Mouse (Mus musculus): ENCODE results near the gene Cdc42bpb. TPM values are rescaled to one million over a fixed set of nuclear protein-coding genes. Genes with fewer than 3 reads are reported as not detected.

Cdc42bpb gene
- polyA plus RNA-seq, 1 experiment from 2014 or later = 47.5 TPM

GRCm38 (mm10) chr12:111374727-111375126 is 2.8 kb downstream of the Cdc42bpb start:
- TF ChIP-seq CTCF (IDR thresholded peaks at IDR 0.05; ENCODE audit: low read depth) = no peak
- ATAC-seq (ENCODE audit: insufficient read depth) (no peak), DNase-seq (no peak)
- peak overlapping the region; percentile 94 for H3K4me2 ChIP-seq
- peak overlapping the region; percentile 98; the same call in 1 of the 2 replicates for H3K4me3 ChIP-seq (ENCODE audit: low read depth, low read length)
- peaks cover 10% of the 10 kb centered on the region; the same call in 1 of the 2 replicates for H3K4me1 ChIP-seq (ENCODE audit: insufficient read depth)
- no peaks in the 10 kb centered on the region for H3K36me3 ChIP-seq (ENCODE audit: insufficient read depth)
- H3K27me3 ChIP-seq (ENCODE audit: insufficient read depth, low read length) = no peaks in the 10 kb centered on the region
- H3K9me3 ChIP-seq (ENCODE audit: low read depth, low read length) = no peaks in the 10 kb centered on the region
- no peak overlapping the region for H3K9ac ChIP-seq
- no peak overlapping the region for H3K27ac ChIP-seq (ENCODE audit: low read depth)
- WGBS = 50% methylated on average over 10 of the region's 10 CpGs

GRCm38 (mm10) chr12:111373411-111373810 is 4.1 kb downstream of the Cdc42bpb start:
- ATAC-seq (ENCODE audit: insufficient read depth) = no peak
- peaks cover 14% of the 10 kb centered on the region; the same call in 1 of the 2 replicates for H3K4me1 ChIP-seq (ENCODE audit: insufficient read depth)
- WGBS = 53% methylated on average over 6 of the region's 6 CpGs
- H3K4me3 ChIP-seq (ENCODE audit: low read depth, low read length) = no peak overlapping the region
- no peak overlapping the region for H3K4me2 ChIP-seq
- no peak overlapping the region for H3K9ac ChIP-seq
- H3K27ac ChIP-seq (ENCODE audit: low read depth) = no peak overlapping the region
- TF ChIP-seq CTCF (IDR thresholded peaks at IDR 0.05; ENCODE audit: low read depth) = no peak
- no peaks in the 10 kb centered on the region for H3K27me3 ChIP-seq (ENCODE audit: insufficient read depth, low read length)
- no peak for DNase-seq
- H3K9me3 ChIP-seq (ENCODE audit: low read depth, low read length) = no peaks in the 10 kb centered on the region
- H3K36me3 ChIP-seq (ENCODE audit: insufficient read depth) = no peaks in the 10 kb centered on the region

- Histone ChIP-seq H3K4me2 (no peak overlapping the region), H3K36me3 (ENCODE audit: insufficient read depth) (no peaks in the 10 kb centered on the region), H3K9me3 (ENCODE audit: low read depth, low read length) (no peaks in the 10 kb centered on the region), H3K27me3 (ENCODE audit: insufficient read depth, low read length) (no peaks in the 10 kb centered on the region), H3K4me1 (ENCODE audit: insufficient read depth) (peaks cover 18% of the 10 kb centered on the region; the same call in 1 of the 2 replicates), H3K4me3 (ENCODE audit: low read depth, low read length) (no peak overlapping the region), H3K27ac (ENCODE audit: low read depth) (no peak overlapping the region), H3K9ac (no peak overlapping the region)
- no peak for TF ChIP-seq CTCF (IDR thresholded peaks at IDR 0.05; ENCODE audit: low read depth)
- ATAC-seq (ENCODE audit: insufficient read depth) (no peak), DNase-seq (no peak)
- 71% methylated on average over 7 of the region's 7 CpGs for WGBS
Observed at GRCm38 (mm10) chr12:111371905-111372304, 5.6 kb downstream of the Cdc42bpb start.

GRCm38 (mm10) chr12:111370249-111370648 is 7.3 kb downstream of the Cdc42bpb start:
- Histone ChIP-seq H3K9ac (no peak overlapping the region), H3K4me1 (ENCODE audit: insufficient read depth) (peaks cover 14% of the 10 kb centered on the region; the same call in 1 of the 2 replicates), H3K27me3 (ENCODE audit: insufficient read depth, low read length) (no peaks in the 10 kb centered on the region), H3K4me2 (no peak overlapping the region), H3K4me3 (ENCODE audit: low read depth, low read length) (no peak overlapping the region), H3K36me3 (ENCODE audit: insufficient read depth) (no peaks in the 10 kb centered on the region), H3K9me3 (ENCODE audit: low read depth, low read length) (no peaks in the 10 kb centered on the region), H3K27ac (ENCODE audit: low read depth) (no peak overlapping the region)
- 55% methylated on average over 4 of the region's 4 CpGs for WGBS
- ATAC-seq (ENCODE audit: insufficient read depth) (no peak), DNase-seq (no peak)
- peak; percentile 23; the same call in 1 of the 2 replicates for TF ChIP-seq CTCF (IDR thresholded peaks at IDR 0.05; ENCODE audit: low read depth)

- Histone ChIP-seq H3K4me1 (ENCODE audit: insufficient read depth) (peaks cover 14% of the 10 kb centered on the region; the same call in 1 of the 2 replicates), H3K4me3 (ENCODE audit: low read depth, low read length) (no peak overlapping the region), H3K9ac (no peak overlapping the region), H3K4me2 (no peak overlapping the region), H3K9me3 (ENCODE audit: low read depth, low read length) (no peaks in the 10 kb centered on the region), H3K27me3 (ENCODE audit: insufficient read depth, low read length) (no peaks in the 10 kb centered on the region), H3K27ac (ENCODE audit: low read depth) (no peak overlapping the region), H3K36me3 (ENCODE audit: insufficient read depth) (no peaks in the 10 kb centered on the region)
- no peak for TF ChIP-seq CTCF (IDR thresholded peaks at IDR 0.05; ENCODE audit: low read depth)
- no peak for DNase-seq
- WGBS = 81% methylated on average over 7 of the region's 7 CpGs
- no peak for ATAC-seq (ENCODE audit: insufficient read depth)
Observed at GRCm38 (mm10) chr12:111367065-111367464, 10.5 kb downstream of the Cdc42bpb start.

GRCm38 (mm10) chr12:111364234-111364633 is 13.3 kb downstream of the Cdc42bpb start:
- DNase-seq (no peak), ATAC-seq (ENCODE audit: insufficient read depth) (no peak)
- WGBS = 88% methylated on average over 3 of the region's 3 CpGs
- Histone ChIP-seq H3K27ac (ENCODE audit: low read depth) (no peak overlapping the region), H3K4me3 (ENCODE audit: low read depth, low read length) (no peak overlapping the region), H3K36me3 (ENCODE audit: insufficient read depth) (no peaks in the 10 kb centered on the region), H3K4me1 (ENCODE audit: insufficient read depth) (peaks cover 20% of the 10 kb centered on the region; the same call in 1 of the 2 replicates), H3K27me3 (ENCODE audit: insufficient read depth, low read length) (no peaks in the 10 kb centered on the region), H3K9me3 (ENCODE audit: low read depth, low read length) (no peaks in the 10 kb centered on the region), H3K4me2 (no peak overlapping the region), H3K9ac (no peak overlapping the region)
- peak; percentile 41 for TF ChIP-seq CTCF (IDR thresholded peaks at IDR 0.05; ENCODE audit: low read depth)

GRCm38 (mm10) chr12:111361319-111362098 is 16.0 kb downstream of the Cdc42bpb start:
- Histone ChIP-seq H3K4me1 (ENCODE audit: insufficient read depth) (peaks cover 12% of the 10 kb centered on the region; the same call in 1 of the 2 replicates), H3K36me3 (ENCODE audit: insufficient read depth) (no peaks in the 10 kb centered on the region), H3K9me3 (ENCODE audit: low read depth, low read length) (no peaks in the 10 kb centered on the region), H3K27ac (ENCODE audit: low read depth) (no peak overlapping the region), H3K4me3 (ENCODE audit: low read depth, low read length) (no peak overlapping the region), H3K4me2 (no peak overlapping the region), H3K9ac (no peak overlapping the region), H3K27me3 (ENCODE audit: insufficient read depth, low read length) (no peaks in the 10 kb centered on the region)
- no peak for DNase-seq
- WGBS = 71% methylated on average over 14 of the region's 14 CpGs
- TF ChIP-seq CTCF (IDR thresholded peaks at IDR 0.05; ENCODE audit: low read depth) = no peak
- ATAC-seq (ENCODE audit: insufficient read depth) = no peak
